Mouse (Mus musculus): ENCODE data around the gene Arhgap22. TPM values are rescaled to one million over a fixed set of nuclear protein-coding genes. Genes with fewer than 3 reads are reported as not detected.

Arhgap22 gene
- polyA plus RNA-seq, 1 experiment from 2014 or later, result 10.7 TPM

DNA sequence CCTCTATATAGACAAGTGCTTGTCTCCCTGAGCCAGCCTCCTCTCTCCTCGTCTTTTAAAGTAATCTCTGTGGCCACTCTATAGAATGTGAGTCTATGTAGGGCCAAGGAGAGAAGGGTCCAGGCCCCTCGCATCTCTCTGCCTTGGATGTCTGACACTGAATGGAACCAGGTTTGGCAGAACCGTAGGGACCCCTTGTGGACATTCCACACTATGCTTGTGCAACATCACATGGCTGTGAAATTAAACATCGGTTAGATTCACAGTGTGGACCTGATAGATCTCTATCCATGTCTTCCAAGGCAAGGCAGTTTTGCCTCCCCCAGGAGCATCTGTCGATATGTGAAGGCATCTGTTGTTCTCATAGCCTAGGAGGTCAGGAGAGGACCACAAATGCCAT lies 124.9 kb downstream of the Arhgap22 start:
- no peak overlapping the region for H3K9ac ChIP-seq
- no peak for ATAC-seq (ENCODE audit: borderline replicate concordance, extremely low read depth, low FRiP score, low TSS enrichment)
- peaks cover 3% of the 10 kb centered on the region for H3K4me1 ChIP-seq
- H3K27me3 ChIP-seq, result no peaks in the 10 kb centered on the region
- H3K4me3 ChIP-seq, result no peak overlapping the region
- no peaks in the 10 kb centered on the region for H3K9me3 ChIP-seq
- H3K27ac ChIP-seq, result no peak overlapping the region
- no peak overlapping the region for H3K4me2 ChIP-seq
- H3K36me3 ChIP-seq, result no peaks in the 10 kb centered on the region
- WGBS, result 65% methylated on average over 5 of the region's 5 CpGs

DNA sequence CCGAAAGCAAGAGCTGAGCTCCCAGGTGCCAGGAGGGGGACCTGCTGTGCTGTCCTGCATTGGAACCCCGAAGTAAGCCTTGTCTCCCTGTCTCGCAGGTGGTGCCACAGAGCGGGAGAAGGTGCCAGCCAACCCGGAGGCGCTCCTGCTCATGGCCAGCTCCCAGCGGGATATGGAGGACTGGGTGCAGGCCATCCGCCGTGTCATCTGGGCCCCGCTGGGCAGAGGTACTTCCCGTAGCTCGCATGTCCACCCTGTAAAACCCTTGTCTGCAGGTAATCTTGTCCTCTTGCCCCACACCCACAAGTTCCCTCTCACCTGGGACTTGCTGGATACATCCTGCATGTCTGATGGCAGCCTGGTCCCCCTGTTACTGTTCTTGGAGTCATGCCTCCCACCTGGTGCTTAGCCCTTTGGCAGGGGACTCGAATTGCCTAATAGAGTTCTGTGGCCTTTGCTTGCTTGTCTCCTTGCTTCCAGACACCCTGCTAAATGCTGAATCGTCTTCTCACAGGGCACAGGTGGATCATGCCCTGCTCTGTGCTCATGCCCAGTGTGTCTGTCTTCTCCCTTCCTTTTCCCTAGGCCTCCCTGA lies 129.4 kb downstream of the Arhgap22 start:
- 79% methylated on average over 14 of the region's 14 CpGs for WGBS
- no peaks in the 10 kb centered on the region for H3K36me3 ChIP-seq
- no peaks in the 10 kb centered on the region for H3K9me3 ChIP-seq
- no peak overlapping the region for H3K9ac ChIP-seq
- no peak for ATAC-seq (ENCODE audit: borderline replicate concordance, extremely low read depth, low FRiP score, low TSS enrichment)
- peaks cover 19% of the 10 kb centered on the region for H3K4me1 ChIP-seq
- no peak overlapping the region for H3K27ac ChIP-seq
- H3K27me3 ChIP-seq, result no peaks in the 10 kb centered on the region
- no peak overlapping the region for H3K4me3 ChIP-seq
- no peak overlapping the region for H3K4me2 ChIP-seq

DNA sequence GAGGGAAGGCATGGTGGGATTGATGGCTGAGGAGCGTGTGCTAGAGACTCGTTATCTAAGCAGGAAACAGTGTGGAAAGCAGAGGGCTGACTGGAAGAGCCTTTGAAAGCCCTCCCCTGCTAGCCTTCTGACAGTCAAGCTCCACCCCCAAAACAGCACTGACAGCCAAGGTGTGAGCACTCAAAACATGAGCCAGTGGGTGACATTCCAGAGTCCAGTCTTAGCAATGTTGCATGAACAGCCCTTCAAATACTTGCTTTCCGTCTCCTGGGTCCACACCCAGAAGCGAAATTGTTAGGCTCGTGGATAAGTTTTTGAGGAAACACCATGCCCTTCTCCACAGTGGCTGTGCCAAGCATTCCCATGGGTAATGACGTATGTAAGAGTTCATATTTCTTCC lies 132.7 kb downstream of the Arhgap22 start:
- Histone ChIP-seq H3K9ac (no peak overlapping the region), H3K36me3 (no peaks in the 10 kb centered on the region), H3K4me3 (no peak overlapping the region), H3K27ac (0 out of 2 replicates have a peak overlapping the region, but pooled peaks have one; percentile 26), H3K27me3 (peaks cover 14% of the 10 kb centered on the region), H3K4me1 (peaks cover 31% of the 10 kb centered on the region), H3K9me3 (no peaks in the 10 kb centered on the region), H3K4me2 (no peak overlapping the region)
- no peak for ATAC-seq (ENCODE audit: borderline replicate concordance, extremely low read depth, low FRiP score, low TSS enrichment)
- WGBS, result 57% methylated on average over 6 of the region's 6 CpGs

DNA sequence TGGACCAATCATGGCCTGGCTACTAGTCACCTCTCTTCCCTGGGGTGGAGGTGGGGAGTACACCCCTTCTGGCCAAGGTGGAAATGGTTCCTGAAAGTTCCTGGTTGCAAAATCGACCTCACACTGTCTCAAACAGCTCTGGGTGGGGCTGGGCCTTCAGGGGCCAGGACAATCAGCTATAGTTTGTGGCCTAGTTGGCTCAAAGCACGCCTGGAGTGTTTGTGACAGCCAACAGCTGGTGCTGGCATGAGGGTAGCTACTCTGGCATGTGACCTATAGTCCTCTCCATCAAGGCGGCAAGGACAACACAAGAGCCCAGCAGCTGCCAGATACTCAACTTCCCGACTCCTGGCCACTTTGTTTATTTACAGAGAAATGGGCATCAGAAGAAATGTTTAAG lies 133.9 kb downstream of the Arhgap22 start:
- H3K27me3 ChIP-seq, result peaks cover 25% of the 10 kb centered on the region
- no peak overlapping the region for H3K9ac ChIP-seq
- H3K9me3 ChIP-seq, result no peaks in the 10 kb centered on the region
- H3K4me2 ChIP-seq, result no peak overlapping the region
- no peaks in the 10 kb centered on the region for H3K36me3 ChIP-seq
- WGBS, result 30% methylated on average over 4 of the region's 4 CpGs
- no peak overlapping the region for H3K27ac ChIP-seq
- peaks cover 42% of the 10 kb centered on the region for H3K4me1 ChIP-seq
- 0 out of 2 replicates have a peak, but pooled peaks have one; percentile 29 for ATAC-seq (ENCODE audit: borderline replicate concordance, extremely low read depth, low FRiP score, low TSS enrichment)
- H3K4me3 ChIP-seq, result no peak overlapping the region

DNA sequence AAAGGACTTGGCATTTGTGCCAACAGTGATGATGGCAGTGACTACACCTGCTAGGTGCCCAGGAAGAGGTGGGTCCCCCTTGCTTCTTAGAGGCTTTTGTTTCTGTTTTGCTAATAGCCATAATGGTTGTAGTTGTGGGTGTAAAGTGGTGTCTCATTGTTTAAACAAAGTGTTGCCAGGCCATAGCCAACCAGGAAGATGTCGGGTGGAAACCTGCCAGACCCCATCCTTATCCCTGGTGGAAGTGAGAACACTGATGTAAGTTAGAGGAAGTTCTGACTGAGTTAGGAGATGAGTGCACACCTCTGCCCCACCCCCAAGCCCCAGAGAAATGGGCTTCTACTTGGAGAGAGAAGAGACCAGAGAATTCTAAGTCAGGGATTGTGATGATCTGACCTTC lies 134.3 kb downstream of the Arhgap22 start:
- Histone ChIP-seq H3K4me3 (no peak overlapping the region), H3K36me3 (no peaks in the 10 kb centered on the region), H3K9ac (no peak overlapping the region), H3K27me3 (peaks cover 25% of the 10 kb centered on the region), H3K4me1 (peaks cover 46% of the 10 kb centered on the region), H3K4me2 (no peak overlapping the region), H3K9me3 (no peaks in the 10 kb centered on the region), H3K27ac (no peak overlapping the region)
- WGBS, result 28% methylated on average over 1 of the region's 1 CpGs
- ATAC-seq (ENCODE audit: borderline replicate concordance, extremely low read depth, low FRiP score, low TSS enrichment), result no peak

DNA sequence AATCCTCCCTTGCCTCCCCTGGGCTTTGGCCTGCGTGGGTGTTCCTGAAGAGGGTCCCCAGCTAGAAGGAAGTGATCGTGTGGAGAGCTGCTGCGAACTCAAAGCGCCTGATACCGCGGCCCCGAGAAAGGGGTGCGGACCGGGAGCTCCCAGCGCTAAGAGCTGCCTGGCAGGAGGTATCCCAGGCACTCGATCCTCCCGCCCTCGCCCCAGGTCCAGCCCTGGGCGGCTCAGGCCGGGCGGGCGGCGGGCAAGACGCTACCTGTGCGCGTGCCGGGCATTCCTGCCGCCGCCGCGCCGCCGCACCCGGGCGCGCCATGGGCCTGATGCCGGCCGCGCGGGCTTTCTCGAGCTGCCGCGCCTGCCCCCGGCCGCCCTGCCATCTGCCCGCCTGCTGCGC lies 137.2 kb downstream of the Arhgap22 start:
- H3K36me3 ChIP-seq, result no peaks in the 10 kb centered on the region
- ATAC-seq (ENCODE audit: borderline replicate concordance, extremely low read depth, low FRiP score, low TSS enrichment), result peak; percentile 48; the same call in 1 of the 2 replicates

DNA sequence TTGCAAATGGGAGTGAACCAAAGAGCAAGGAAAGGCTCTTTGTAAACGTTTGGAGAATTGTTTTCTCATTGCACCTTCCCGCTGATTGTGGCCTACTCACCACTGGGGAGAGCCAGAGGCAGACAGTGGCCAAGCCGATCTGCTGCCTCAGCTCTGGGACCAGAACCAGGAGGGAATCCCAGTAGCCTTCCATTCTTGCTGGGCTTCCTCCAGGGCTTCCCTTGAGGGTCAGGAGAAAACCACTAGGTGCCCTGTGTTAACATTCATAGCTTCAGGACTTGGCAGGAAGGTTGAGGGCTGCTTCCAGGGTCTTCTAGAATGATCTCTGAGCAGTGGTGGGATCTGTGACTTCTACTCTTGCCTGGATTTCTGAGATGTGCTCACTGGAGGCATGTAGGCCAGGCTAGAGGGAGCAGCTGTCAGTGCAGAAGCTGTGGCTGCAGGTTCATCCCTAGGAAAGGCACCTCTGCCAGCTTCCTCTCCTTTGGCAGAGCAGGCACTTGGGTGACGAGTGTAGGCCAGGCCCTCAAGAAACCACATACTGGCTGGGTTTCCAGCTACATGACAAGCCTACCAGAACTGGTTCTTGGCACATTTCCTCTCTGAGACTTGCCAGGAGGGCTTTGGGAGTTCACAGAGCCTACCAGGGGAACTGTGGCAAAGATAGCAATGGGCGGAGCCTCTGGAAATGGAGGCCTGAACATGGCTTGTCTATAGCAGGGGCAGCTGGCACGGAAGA lies 138.3 kb downstream of the Arhgap22 start:
- H3K4me3 ChIP-seq, result no peak overlapping the region
- peak overlapping the region; percentile 48 for H3K27ac ChIP-seq
- H3K4me1 ChIP-seq, result peaks cover 59% of the 10 kb centered on the region
- peaks cover 25% of the 10 kb centered on the region for H3K27me3 ChIP-seq
- H3K9ac ChIP-seq, result no peak overlapping the region
- no peaks in the 10 kb centered on the region for H3K36me3 ChIP-seq
- no peak for ATAC-seq (ENCODE audit: borderline replicate concordance, extremely low read depth, low FRiP score, low TSS enrichment)
- peak overlapping the region; percentile 71 for H3K4me2 ChIP-seq
- WGBS, result 67% methylated on average over 6 of the region's 6 CpGs
- no peaks in the 10 kb centered on the region for H3K9me3 ChIP-seq

More for the DNA sequence above, 137.2 kb downstream of the Arhgap22 start:
- Histone ChIP-seq H3K27me3 (peaks cover 25% of the 10 kb centered on the region), H3K27ac (0 out of 2 replicates have a peak overlapping the region, but pooled peaks have one; percentile 34), H3K9ac (peak overlapping the region; percentile 47), H3K4me3 (peak overlapping the region; percentile 39), H3K4me2 (peak overlapping the region; percentile 71), H3K4me1 (peaks cover 67% of the 10 kb centered on the region), H3K9me3 (no peaks in the 10 kb centered on the region)
- 1% methylated on average over 31 of the region's 42 CpGs for WGBS

DNA sequence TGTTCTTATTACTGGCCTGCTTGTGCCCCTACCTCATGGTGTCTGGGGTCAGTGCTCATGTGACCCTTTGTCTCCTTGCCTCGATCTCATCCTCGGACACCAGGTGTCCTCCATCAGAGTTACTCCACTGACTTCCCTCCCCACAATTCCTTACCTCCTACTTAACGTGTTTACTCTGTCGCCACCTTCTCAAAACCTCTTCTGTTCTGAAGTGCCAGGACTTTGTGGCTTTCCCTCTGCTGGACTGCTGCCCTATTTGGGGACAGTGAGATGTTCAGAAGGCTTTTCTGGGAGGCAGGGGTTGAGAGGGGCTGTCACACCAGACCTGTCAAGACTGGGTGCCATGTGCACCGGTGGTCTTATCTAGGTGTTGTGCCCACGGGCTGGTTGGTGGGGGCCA lies 139.1 kb downstream of the Arhgap22 start:
- Histone ChIP-seq H3K4me2 (0 out of 2 replicates have a peak overlapping the region, but pooled peaks have one; percentile 6), H3K4me1 (peaks cover 57% of the 10 kb centered on the region), H3K4me3 (no peak overlapping the region), H3K9me3 (no peaks in the 10 kb centered on the region), H3K27me3 (peaks cover 25% of the 10 kb centered on the region), H3K9ac (no peak overlapping the region), H3K36me3 (no peaks in the 10 kb centered on the region), H3K27ac (peak overlapping the region; percentile 48; the same call in 1 of the 2 replicates)
- WGBS, result 40% methylated on average over 6 of the region's 6 CpGs
- no peak for ATAC-seq (ENCODE audit: borderline replicate concordance, extremely low read depth, low FRiP score, low TSS enrichment)

DNA sequence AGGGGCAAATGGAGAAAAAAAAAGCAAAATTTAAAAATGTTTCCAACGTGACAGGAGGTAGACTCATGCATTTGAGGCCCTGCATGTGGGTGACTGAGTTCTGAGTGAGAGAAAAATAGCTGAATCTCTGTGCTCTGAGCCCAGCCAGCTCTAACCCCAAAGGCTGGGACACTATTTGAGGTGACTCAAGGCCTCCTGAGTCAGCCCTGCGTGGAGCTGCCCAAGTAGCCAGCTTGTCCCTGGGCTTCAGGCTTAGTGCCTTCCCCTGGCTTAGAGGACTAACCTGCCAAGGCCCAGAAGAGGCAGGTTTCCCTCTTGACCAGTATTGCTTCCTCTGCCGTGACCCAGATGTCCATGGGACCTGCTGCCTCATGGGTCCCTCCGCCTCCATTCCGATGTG lies 141.4 kb downstream of the Arhgap22 start:
- peaks cover 23% of the 10 kb centered on the region for H3K27me3 ChIP-seq
- no peak for ATAC-seq (ENCODE audit: borderline replicate concordance, extremely low read depth, low FRiP score, low TSS enrichment)

DNA sequence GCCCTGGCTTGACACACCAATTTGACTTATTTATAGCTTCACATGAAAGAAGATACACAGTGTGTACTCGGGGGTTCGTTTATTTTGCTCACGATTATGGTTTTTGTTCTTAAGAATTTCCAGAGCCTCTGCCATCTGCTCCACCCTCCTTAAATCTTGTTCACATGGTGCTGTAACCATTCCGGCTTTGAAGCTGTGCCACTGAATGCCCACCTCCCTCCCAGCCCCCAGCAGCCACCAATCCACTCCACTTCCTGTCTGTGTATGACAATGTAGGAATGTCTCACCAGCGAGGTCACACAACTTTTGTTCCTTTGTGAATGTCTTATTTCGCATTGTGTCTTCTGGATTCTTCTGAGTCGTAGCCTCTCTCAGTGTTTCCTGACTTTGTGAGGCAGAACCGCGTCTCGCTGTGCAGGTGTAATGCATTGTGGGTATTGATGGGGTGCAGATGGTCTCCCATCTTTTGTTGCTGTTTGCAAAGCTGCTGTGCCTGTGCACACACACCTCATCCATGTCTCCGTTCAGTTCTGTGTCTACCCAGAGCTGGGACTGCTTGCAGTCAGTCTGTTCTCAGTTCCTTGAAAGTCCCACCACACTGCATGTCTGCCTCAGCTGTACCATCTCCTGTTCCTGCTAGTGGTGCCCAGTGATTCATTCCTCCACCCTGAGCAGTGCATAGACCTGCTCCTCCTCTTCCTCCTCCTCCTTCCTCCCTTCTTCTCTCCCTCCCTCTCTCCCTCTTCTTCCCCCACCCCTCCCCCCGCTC lies 144.0 kb downstream of the Arhgap22 start:
- no peak for ATAC-seq (ENCODE audit: borderline replicate concordance, extremely low read depth, low FRiP score, low TSS enrichment)
- WGBS, result 43% methylated on average over 12 of the region's 12 CpGs
- H3K9me3 ChIP-seq, result no peaks in the 10 kb centered on the region

More for the DNA sequence above, 141.4 kb downstream of the Arhgap22 start:
- Histone ChIP-seq H3K9me3 (no peaks in the 10 kb centered on the region), H3K9ac (no peak overlapping the region), H3K27ac (peak overlapping the region; percentile 7; the same call in 1 of the 2 replicates), H3K4me1 (peaks cover 56% of the 10 kb centered on the region), H3K36me3 (no peaks in the 10 kb centered on the region), H3K4me3 (no peak overlapping the region), H3K4me2 (no peak overlapping the region)
- WGBS, result 63% methylated on average over 5 of the region's 5 CpGs

DNA sequence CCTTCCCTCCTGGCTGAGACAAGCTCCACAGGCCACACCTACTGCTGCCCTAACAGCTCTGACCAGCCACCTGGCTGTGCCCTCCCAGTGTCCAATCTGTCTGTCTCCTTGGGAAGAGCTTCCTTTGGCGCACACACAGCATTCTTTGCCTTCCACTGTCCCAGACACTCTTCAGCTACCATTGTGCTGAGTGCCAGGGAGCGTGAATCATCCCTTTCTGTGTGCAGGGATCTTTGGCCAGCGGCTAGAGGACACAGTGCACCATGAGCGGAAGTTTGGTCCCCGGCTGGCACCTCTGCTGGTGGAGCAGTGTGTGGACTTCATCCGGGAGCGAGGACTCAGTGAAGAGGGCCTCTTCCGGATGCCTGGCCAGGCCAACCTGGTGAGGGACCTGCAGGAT lies 145.1 kb downstream of the Arhgap22 start:
- H3K4me2 ChIP-seq, result no peak overlapping the region
- no peaks in the 10 kb centered on the region for H3K36me3 ChIP-seq
- H3K4me3 ChIP-seq, result no peak overlapping the region
- no peaks in the 10 kb centered on the region for H3K9me3 ChIP-seq
- no peak overlapping the region for H3K9ac ChIP-seq
- no peak overlapping the region for H3K27ac ChIP-seq
- 74% methylated on average over 8 of the region's 8 CpGs for WGBS
- H3K27me3 ChIP-seq, result 0 out of 2 replicates have a peak, but pooled peaks cover 5% of the 10 kb centered on the region
- no peak for ATAC-seq (ENCODE audit: borderline replicate concordance, extremely low read depth, low FRiP score, low TSS enrichment)
- H3K4me1 ChIP-seq, result peaks cover 50% of the 10 kb centered on the region

More for the DNA sequence above, 144.0 kb downstream of the Arhgap22 start:
- Histone ChIP-seq H3K36me3 (no peaks in the 10 kb centered on the region), H3K9ac (no peak overlapping the region), H3K4me3 (no peak overlapping the region), H3K27me3 (0 out of 2 replicates have a peak, but pooled peaks cover 5% of the 10 kb centered on the region), H3K4me2 (no peak overlapping the region), H3K4me1 (peaks cover 51% of the 10 kb centered on the region), H3K27ac (no peak overlapping the region)
